Mouse (Mus musculus) kidney, adult 8-10 months (tissue): Measurements from ENCODE around the gene Akap6.

ENCODE experiments used
- DNase-seq, 2 experiments: peaks; one replicate each; pipeline ENCODE4 v3.0.0; 2022

Gene Akap6

DNA sequence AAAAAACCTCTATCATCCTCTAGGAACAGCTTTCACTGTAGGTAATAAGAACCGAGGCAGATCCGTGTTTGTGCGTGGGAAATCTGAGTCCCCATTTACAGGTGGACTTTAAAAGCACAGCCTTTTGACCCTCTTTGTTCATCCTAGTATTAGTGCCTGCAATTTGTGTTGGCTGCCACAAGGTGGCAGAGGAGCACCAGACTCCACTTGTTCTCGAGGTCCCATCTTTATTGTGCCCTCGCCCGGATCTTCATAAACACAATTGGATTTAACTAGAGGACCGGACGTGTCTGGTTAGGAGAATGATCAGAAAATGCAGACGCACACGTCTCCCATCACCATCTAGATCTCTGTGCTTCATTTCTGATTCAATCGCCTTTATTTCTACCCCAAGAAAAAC, 219.8 kb downstream of the Akap6 start:
- DNase-seq: peak in 1 of 2 experiments; percentile 6

GRCm38 (mm10) chr12:52922510-52922909, 223.3 kb downstream of the Akap6 start:
- no peak for DNase-seq

- no peak for DNase-seq
Observed at GRCm38 (mm10) chr12:52925448-52925847, 226.3 kb downstream of the Akap6 start.

DNA sequence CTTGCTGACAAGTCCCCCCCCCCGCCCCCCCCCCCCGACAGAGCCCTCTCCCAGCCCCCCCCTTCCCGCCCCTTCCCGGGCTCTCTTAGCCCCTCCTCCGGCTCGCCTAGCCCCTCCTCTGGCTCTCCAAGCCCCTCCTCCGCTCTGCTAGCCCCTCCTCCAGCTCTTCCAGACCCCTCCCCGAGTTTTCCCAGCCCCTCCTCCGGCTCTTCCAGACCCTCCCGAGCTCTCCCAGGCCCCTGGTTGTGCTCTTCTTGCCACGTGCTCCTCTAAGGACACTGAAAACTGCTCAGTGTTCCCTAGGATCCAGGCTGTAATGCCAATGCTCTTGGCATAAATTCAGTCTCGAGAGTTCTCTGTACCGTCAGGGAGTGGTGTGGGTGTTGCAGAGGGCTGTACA, 234.6 kb downstream of the Akap6 start:
- no peak for DNase-seq

DNA sequence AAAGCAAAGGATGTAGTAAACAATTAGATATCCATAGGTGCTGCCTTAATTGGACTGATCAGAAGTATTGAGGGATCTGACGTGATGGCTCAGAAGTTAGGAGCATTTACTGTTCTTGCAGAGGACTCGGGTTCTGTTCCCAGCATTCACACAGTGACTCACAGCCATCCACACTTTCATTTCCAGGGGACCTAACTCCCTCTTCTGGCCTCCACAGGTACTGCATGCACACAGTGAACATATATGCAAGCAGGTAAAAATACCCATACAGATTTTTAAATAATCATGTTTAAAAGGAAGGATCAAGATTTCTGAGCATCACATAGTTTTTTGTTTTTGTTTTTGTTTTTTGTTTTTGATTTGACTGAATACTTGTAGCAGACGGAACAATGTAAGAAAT, 235.8 kb downstream of the Akap6 start:
- no peak for DNase-seq

GRCm38 (mm10) chr12:52938786-52939185, 239.6 kb downstream of the Akap6 start:
- no peak for DNase-seq

GRCm38 (mm10) chr12:52939324-52939946, 240.3 kb downstream of the Akap6 start:
- no peak for DNase-seq

DNA sequence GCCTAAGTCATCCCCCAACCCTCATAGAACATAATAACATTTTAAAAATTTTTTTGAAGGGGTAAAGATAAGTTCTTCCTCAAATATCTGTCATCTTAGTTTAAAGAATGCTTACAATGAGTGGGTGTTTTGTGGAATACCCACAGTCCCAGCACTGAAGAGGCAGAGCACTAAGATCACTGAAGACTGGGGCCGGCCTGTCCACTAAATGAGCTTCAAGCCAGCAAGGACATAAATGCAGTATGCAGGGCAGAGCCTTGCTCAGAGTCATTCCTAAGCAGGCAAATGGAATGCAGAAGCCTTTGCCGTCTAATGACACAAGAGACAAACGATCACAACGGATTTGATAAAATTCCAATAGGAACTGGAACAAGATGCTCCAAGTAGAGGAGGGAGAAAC, 242.8 kb downstream of the Akap6 start:
- no peak for DNase-seq

DNA sequence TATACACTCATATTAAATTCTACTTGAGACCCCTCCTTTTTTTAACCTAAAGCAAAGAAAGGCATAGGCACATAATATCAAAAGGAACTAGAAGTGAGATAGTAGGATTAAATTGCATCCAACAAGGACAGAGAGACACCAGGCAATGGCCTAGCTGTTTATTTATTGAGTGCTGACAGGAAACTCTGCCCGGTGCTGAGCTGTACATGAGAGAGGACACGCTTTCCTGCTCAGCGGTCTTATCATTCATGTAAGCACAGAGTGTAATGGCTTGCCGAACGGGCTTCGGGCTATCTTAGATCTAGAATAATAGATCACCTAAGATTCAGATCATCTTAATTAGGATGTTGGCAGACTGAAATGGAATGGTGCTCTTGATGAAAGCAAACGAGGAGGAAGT, 245.1 kb downstream of the Akap6 start:
- no peak for DNase-seq

- no peak for DNase-seq
Observed at GRCm38 (mm10) chr12:52944949-52945348, 245.8 kb downstream of the Akap6 start.

GRCm38 (mm10) chr12:52950660-52951059, 251.5 kb downstream of the Akap6 start:
- DNase-seq: no peak

DNA sequence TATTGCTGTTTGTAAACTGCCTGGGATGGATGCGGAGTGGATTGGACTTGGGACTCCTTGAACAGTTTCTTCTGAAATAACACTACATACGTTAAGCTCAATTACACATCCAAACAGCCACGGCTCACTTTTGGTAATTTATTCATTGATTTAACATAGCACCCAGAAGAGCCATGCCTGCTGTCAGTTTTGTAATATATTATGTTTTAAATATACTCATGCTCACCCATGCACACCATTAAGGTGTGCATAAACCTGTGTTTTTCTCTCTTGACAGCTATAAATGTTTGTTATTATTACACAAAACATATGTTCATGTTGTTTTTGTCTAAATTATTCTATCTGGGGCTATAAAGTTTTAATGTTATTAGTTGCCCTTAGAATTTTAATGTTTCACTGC, 258.4 kb downstream of the Akap6 start:
- no peak for DNase-seq

DNA sequence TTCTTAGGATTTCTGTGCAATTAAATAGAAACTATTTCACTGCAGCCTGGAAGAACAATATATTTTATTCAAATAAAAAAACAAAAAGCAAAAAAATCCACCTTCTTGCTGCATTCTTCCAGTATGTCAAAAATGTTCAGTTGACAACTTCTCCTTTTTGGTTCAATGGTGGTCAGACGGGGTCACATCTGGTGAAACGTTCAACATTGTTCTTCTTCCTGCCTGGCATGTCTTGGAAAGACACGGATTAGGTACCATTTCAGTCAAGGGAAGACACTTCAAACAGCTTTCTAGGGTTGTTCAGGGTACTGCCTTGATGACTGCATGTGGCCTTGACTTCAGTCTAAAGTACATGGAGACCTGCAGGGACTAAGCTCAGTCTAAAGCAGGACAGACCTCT, 258.8 kb downstream of the Akap6 start:
- no peak for DNase-seq

DNA sequence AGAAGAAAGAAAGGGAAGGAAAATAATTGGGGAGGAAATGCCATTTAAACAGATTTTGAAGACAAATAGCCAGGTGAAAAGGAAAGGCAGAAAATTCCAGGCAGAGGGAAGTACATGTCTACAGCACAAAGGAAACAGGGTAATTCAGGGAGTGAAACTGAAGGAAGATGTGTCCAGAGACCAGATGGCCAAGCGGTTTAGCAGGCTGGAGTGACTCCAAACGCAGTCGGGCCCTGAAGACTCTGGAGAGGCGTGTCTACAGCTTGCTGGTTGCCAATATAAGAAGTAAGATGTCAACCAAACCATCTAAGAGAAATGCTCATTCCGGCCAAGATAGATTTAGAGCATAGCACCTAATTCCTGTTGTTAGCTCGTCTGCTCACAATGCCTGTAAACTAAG, 292.6 kb downstream of the Akap6 start:
- DNase-seq: no peak

GRCm38 (mm10) chr12:53012336-53012735, 313.2 kb downstream of the Akap6 start:
- no peak for DNase-seq

DNA sequence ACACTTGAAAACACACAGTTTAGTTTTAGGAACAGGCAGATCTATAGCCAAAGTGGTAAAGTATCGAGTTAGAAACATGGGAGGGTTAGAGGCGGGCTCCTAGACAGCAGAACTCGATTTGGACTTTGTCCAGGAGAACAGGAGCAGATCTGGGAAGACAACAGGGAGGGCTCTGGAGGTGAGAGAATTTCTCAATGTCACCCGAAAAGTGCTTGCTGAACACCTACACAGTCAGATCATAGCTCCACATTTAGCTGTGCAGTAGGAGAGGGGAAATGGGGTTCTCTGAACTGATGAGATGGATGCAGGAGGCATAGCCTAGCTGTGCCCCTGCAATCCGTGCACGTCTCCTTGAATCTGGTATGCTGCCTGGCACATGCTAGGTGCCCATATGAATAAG, 315.4 kb downstream of the Akap6 start:
- DNase-seq: no peak

GRCm38 (mm10) chr12:53024575-53025246, 325.5 kb downstream of the Akap6 start:
- no peak for DNase-seq

DNA sequence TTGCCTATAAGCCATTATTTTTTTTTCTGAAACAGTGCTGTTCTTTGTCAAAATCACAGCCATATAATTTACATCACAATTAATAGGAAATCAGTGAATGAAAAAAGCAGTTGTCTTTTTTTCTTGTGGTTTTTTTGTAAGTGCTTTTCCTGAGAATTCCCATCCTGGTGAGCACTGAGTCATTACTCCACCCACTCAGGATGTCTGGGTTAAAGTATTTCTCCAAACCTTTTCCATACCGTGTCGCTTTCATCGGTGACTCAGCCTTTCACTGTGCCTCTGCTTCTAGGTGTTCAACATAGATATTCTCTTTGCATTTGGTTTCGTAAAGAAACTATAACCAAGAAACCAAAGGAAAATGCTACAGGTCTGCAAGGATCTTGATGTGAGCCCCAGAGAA, 328.1 kb downstream of the Akap6 start:
- no peak for DNase-seq

- no peak for DNase-seq
Observed at GRCm38 (mm10) chr12:53028926-53029325, 329.7 kb downstream of the Akap6 start.

DNA sequence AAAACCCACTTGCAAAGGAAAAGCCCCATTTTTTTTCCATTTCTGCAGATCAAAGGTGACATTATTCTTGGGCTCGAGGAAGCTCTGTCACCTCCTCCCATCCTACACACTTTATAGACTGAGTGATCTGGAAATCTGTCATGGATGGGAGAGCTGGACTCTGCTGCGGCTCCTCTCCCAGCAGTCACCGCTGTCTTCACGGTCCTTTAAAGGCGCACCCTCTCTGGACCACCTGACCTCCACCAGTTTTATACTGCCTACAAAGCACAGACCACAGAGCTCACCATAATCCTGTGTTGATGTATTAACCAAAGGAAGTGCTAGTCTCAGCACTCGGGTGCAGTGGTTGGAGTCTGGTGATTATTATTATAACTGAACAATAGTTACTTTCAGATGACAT, 330.7 kb downstream of the Akap6 start:
- no peak for DNase-seq

DNA sequence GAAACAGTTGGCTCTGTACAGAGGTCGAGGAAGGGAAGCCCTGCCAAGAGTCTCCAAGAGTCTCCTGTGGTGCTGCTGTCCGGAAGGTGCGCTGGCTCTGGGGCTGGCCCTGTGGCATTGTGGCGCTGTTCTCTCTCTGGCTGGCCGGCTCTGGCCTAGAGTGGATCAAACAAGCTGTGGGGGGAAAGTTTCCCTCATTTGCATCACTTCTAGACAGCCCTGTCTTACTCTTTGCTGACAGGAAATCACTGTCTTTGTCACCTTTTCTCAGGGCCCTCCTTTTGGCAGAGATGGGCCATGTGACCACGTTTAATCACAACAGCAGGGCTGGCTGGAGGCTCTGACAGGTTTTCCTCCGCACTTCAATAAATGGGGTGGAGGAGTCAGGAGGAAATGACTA, 333.6 kb downstream of the Akap6 start:
- peak; percentile 3 to 13 for DNase-seq

DNA sequence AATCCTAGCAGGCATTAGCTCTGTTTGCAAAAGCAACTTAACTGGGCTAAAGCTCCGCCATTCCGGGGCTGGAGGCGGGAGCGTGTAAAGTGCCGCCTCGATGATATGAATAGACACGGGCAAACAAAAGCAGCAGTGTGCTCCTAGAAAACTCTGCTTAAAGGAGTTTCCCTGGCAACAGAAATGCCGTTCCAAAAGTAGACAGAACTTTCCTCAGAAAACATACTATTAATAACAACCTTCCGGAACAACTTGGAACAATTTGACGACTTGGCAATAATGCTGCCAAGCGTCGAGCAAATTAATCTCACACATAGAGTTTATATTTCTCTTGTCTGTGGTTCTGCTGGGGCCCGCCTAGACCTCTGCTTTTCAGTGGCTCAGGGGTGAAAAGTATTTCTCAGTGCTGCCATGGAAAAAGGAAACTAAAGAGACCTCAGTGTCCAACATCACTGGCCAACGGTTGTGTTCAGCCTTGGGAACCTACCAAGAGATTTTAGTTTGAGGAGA, 334.3 kb downstream of the Akap6 start:
- peak; percentile 8 to 12 for DNase-seq

DNA sequence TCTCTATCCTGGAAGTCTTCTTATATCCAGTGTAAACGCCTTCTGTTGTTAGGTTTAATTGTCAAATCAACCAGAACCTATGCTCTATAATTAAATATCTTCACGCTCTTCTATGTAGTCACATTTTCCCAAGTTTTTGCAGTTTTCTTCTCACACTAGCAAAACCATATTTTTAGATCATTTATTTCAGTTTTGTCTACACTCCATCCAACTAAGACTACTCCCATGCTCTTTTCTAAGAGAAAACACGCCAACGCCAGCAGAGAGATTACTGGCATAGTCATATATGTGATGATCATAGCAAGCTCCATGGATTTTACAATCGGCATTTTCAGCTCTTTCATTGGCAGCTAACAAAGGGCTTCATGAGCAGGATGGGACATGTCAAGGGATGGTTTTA, 341.5 kb downstream of the Akap6 start:
- DNase-seq: no peak

- peak; percentile 7 to 48 for DNase-seq
Observed at GRCm38 (mm10) chr12:53042739-53043138, 343.6 kb downstream of the Akap6 start.

GRCm38 (mm10) chr12:53057606-53058005, 358.4 kb downstream of the Akap6 start:
- DNase-seq: no peak
